Mouse (Mus musculus) layer of hippocampus, adult 11-12 months (tissue): ENCODE measurements around the gene Tmem222.
A peak's percentile ranks its signal among the peaks of the same experiment; 100 is the strongest.

Experiments used
- DNase-seq: peaks from one replicate; pipeline ENCODE4 v3.0.0; 2022; ENCODE audit warnings: low spot score

Tmem222 gene

GRCm38 (mm10) chr4:133277104-133278026, at the start of gene Tmem222:
Gene Tmem222, minus strand, starts transcription at chr4:133277792.
- DNase-seq = peak; percentile 96

GRCm38 (mm10) chr4:133319667-133320066, 42.1 kb upstream of the Tmem222 start:
- DNase-seq = no peak

GRCm38 (mm10) chr4:133315991-133316390, 38.4 kb upstream of the Tmem222 start:
- no peak for DNase-seq

- DNase-seq = no peak
Observed at GRCm38 (mm10) chr4:133314896-133315295, 37.3 kb upstream of the Tmem222 start.

- DNase-seq = peak; percentile 87
Observed at GRCm38 (mm10) chr4:133309948-133310347, 32.4 kb upstream of the Tmem222 start.

- peak; percentile 56 for DNase-seq
Observed at GRCm38 (mm10) chr4:133307331-133307730, 29.7 kb upstream of the Tmem222 start.

- DNase-seq = no peak
Observed at GRCm38 (mm10) chr4:133305825-133306224, 28.2 kb upstream of the Tmem222 start.

GRCm38 (mm10) chr4:133304770-133305169, 27.2 kb upstream of the Tmem222 start:
- DNase-seq = no peak

GRCm38 (mm10) chr4:133302668-133303067, 25.1 kb upstream of the Tmem222 start:
- DNase-seq = no peak

GRCm38 (mm10) chr4:133301802-133302201, 24.2 kb upstream of the Tmem222 start:
- peak; percentile 79 for DNase-seq

- DNase-seq = no peak
Observed at GRCm38 (mm10) chr4:133300421-133300820, 22.8 kb upstream of the Tmem222 start.

- peak; percentile 63 for DNase-seq
Observed at GRCm38 (mm10) chr4:133299701-133300100, 22.1 kb upstream of the Tmem222 start.

- peak; percentile 60 for DNase-seq
Observed at GRCm38 (mm10) chr4:133298516-133299365, 21.1 kb upstream of the Tmem222 start.

GRCm38 (mm10) chr4:133297801-133298238, 20.2 kb upstream of the Tmem222 start:
- peak; percentile 87 for DNase-seq

GRCm38 (mm10) chr4:133297360-133297759, 19.8 kb upstream of the Tmem222 start:
- DNase-seq = no peak

- DNase-seq = no peak
Observed at GRCm38 (mm10) chr4:133294084-133294483, 16.5 kb upstream of the Tmem222 start.

GRCm38 (mm10) chr4:133292901-133293843, 15.6 kb upstream of the Tmem222 start:
- no peak for DNase-seq

- DNase-seq = no peak
Observed at GRCm38 (mm10) chr4:133292405-133292804, 14.8 kb upstream of the Tmem222 start.

- DNase-seq = no peak
Observed at GRCm38 (mm10) chr4:133291255-133291654, 13.7 kb upstream of the Tmem222 start.

- DNase-seq = no peak
Observed at GRCm38 (mm10) chr4:133286476-133287077, 9.0 kb upstream of the Tmem222 start.

- DNase-seq = no peak
Observed at GRCm38 (mm10) chr4:133285950-133286349, 8.4 kb upstream of the Tmem222 start.
